8 mouse cellular contexts compared by ENCODE assay signal in the genomic region with DNA sequence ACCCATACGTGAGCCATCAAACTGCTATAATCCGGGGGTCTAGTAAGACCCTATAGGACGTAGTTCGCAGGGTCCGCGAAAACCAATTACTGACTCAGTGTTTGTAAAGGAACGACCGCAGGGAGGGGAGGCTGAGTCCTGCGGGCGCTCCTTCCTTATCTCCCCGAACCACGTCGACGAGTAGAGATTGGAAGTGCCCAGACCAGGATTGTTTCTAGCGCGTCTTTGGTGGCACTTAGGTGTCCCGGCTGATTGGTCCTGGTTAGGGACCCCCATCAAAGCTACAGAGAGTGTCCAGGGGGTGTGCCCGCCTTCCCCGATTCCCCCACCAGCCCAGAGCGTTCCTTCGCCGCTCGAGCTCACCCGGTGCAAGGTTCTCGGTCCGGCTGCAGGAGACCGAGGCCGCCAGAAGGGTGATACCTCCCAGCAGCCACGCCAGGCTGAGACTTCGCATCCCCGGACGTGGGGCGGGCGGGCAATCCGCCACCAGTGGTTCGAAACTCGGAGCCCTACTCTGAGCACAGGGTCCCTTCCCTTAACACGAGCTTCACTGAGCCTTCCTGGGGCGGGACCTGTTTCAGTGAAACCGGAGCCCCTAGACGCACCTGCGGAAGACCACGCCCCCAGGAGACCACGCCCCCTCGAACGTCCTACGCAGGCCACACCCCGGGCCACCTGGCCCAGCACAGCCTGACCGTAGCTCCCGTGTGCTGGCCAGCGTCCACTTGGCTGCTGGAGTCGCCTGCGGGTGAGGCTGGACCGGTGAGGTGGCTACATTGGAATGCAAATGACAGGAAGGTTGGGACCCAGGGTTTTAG. TPM values are rescaled to one million over a fixed set of nuclear protein-coding genes. Genes with fewer than 3 reads are reported as not detected.
DNase-seq lines count a peak whose midpoint lies in the region; ATAC-seq and TF ChIP-seq lines count a peak whose summit lies in the region.

A gene (minus strand): TSS at position 554 of the 818 bp plus-strand sequence.

- no peak for TF ChIP-seq CTCF in bone marrow, adult 2 months (IDR thresholded peaks at IDR 0.05; ENCODE audit: control insufficient read depth, insufficient read depth, low read length)
- TF ChIP-seq CTCF in hindbrain, postnatal 0 days (IDR thresholded peaks at IDR 0.05; ENCODE audit: low read depth) = no peak

- H3K36me3 ChIP-seq in forebrain, embryonic 14.5 days (ENCODE audit: control insufficient read depth, insufficient read depth, low read length) = no peaks in the 10 kb centered on the region
- H3K36me3 ChIP-seq in hindbrain, postnatal 0 days (ENCODE audit: insufficient read depth, low read length) = no peaks in the 10 kb centered on the region
- no peaks in the 10 kb centered on the region for H3K36me3 ChIP-seq in liver, embryonic 12.5 days

- H3K4me1 ChIP-seq in bone marrow, adult 2 months (ENCODE audit: control insufficient read depth, insufficient read depth, low read length) = no peaks in the 10 kb centered on the region; the same call in none of the 2 replicates
- H3K4me1 ChIP-seq in forebrain, embryonic 14.5 days (ENCODE audit: control insufficient read depth, insufficient read depth, low read length) = peaks cover 13% of the 10 kb centered on the region; the same call in 1 of the 2 replicates
- 0 out of 2 replicates have a peak, but pooled peaks cover 4% of the 10 kb centered on the region for H3K4me1 ChIP-seq in hindbrain, postnatal 0 days (ENCODE audit: insufficient read depth, low read length)
- H3K4me1 ChIP-seq in liver, embryonic 12.5 days = peaks cover 13% of the 10 kb centered on the region

- peak within 1 kb of the TSS; percentile 47 for H3K4me3 ChIP-seq in bone marrow, adult 2 months (replicated peaks; ENCODE audit: control insufficient read depth, low read depth, low read length)
- H3K4me3 ChIP-seq in forebrain, embryonic 14.5 days (ENCODE audit: low read depth, low read length) = peak within 1 kb of the TSS; percentile 32
- H3K4me3 ChIP-seq in hindbrain, postnatal 0 days (ENCODE audit: low read length) = peak within 1 kb of the TSS; percentile 38
- peak within 1 kb of the TSS; percentile 40 for H3K4me3 ChIP-seq in liver, embryonic 12.5 days

- peak within 1 kb of the TSS; percentile 34; the same call in 1 of the 2 replicates for H3K27ac ChIP-seq in bone marrow, adult 2 months (ENCODE audit: control insufficient read depth, insufficient read depth, low read depth, low read length, poor library complexity)
- no peak within 1 kb of the TSS for H3K27ac ChIP-seq in forebrain, embryonic 14.5 days (ENCODE audit: low read depth, low read length)
- H3K27ac ChIP-seq in hindbrain, postnatal 0 days = no peak within 1 kb of the TSS
- H3K27ac ChIP-seq in liver, embryonic 12.5 days = no peak within 1 kb of the TSS

- H3K9me3 ChIP-seq in forebrain, embryonic 14.5 days (replicated peaks; ENCODE audit: control insufficient read depth, low read length) = no peaks in the 10 kb centered on the region
- no peaks in the 10 kb centered on the region for H3K9me3 ChIP-seq in hindbrain, postnatal 0 days (ENCODE audit: low read length)
- H3K9me3 ChIP-seq in liver, embryonic 12.5 days (replicated peaks) = no peaks in the 10 kb centered on the region

- no peak for TF ChIP-seq POLR2A in bone marrow, adult 2 months (IDR thresholded peaks at IDR 0.05; ENCODE audit: borderline replicate concordance, control insufficient read depth, low read depth, low read length)

- peaks cover 30% of the 10 kb centered on the region for H3K27me3 ChIP-seq in forebrain, embryonic 14.5 days (replicated peaks; ENCODE audit: control insufficient read depth, insufficient read depth, low read length)
- H3K27me3 ChIP-seq in hindbrain, postnatal 0 days (ENCODE audit: insufficient read depth, low read length) = peaks cover 9% of the 10 kb centered on the region
- peaks cover 89% of the 10 kb centered on the region for H3K27me3 ChIP-seq in liver, embryonic 12.5 days (replicated peaks)

- 2% methylated on average over 54 of the region's 54 CpGs for WGBS in bone marrow, adult 2 months
- WGBS in forebrain, embryonic 14.5 days = under 1% methylated on average over 54 of the region's 54 CpGs
- 1% methylated on average over 54 of the region's 54 CpGs for WGBS in hindbrain, postnatal 0 days
- 1% methylated on average over 53 of the region's 54 CpGs for WGBS in liver, embryonic 12.5 days (ENCODE audit: insufficient replicate concordance)

- peak; percentile 60 for ATAC-seq in forebrain, embryonic 14.5 days
- peak; percentile 66 for ATAC-seq in hindbrain, postnatal 0 days
- peak; percentile 70 for ATAC-seq in liver, embryonic 12.5 days
- ATAC-seq in monocyte, adult 5-6 weeks (replicated peaks; ENCODE audit: insufficient number of reproducible peaks, low FRiP score, low TSS enrichment, poor library complexity, severe bottlenecking) = 0 out of 2 replicates have a peak, but pooled peaks have one; percentile 14

- H3K9ac ChIP-seq in forebrain, embryonic 14.5 days (ENCODE audit: low read length) = peak within 1 kb of the TSS; percentile 41
- H3K9ac ChIP-seq in hindbrain, postnatal 0 days (replicated peaks; ENCODE audit: low read length) = no peak within 1 kb of the TSS; the same call in 1 of the 2 replicates
- no peak within 1 kb of the TSS for H3K9ac ChIP-seq in liver, embryonic 12.5 days

- peak within 1 kb of the TSS; percentile 67 for H3K4me2 ChIP-seq in forebrain, embryonic 14.5 days (ENCODE audit: low read length)
- peak within 1 kb of the TSS; percentile 68 for H3K4me2 ChIP-seq in hindbrain, postnatal 0 days (ENCODE audit: low read depth, low read length)
- peak within 1 kb of the TSS; percentile 61 for H3K4me2 ChIP-seq in liver, embryonic 12.5 days

- DNase-seq in CD8-positive naive resting alpha-beta T cell, adult 2 months (ENCODE audit: low read depth in 2 of 2, low spot score in 2 of 2) = peak; percentile 18 to 29
- peak; percentile 51 for DNase-seq in forebrain, embryonic 14.5 days (ENCODE audit: low spot score)
- peak; percentile 25 for DNase-seq in hindbrain, postnatal 0 days (ENCODE audit: low spot score)
- peak; percentile 41 to 55 for DNase-seq in thymus, postnatal 36 days
- no peak for DNase-seq in frontal cortex, postnatal 36 days (ENCODE audit: low spot score in 2 of 2)

RNA-seq across cellular contexts. Expression of the gene that starts here (rescaled TPM):
- polyA plus RNA-seq in bone marrow, adult 2 months (2011; ENCODE audit: insufficient read depth, insufficient read length, low replicate concordance, missing spikeins) = 0.47 and 1.8 TPM in 2 replicates
- 0.17 and 0.30 TPM in 2 replicates for polyA plus RNA-seq in forebrain, embryonic 14.5 days (2014; fragmentation: Nextera tagmentation; extraction: Ambion mirVana)
- total RNA-seq in hindbrain, postnatal 0 days (2014; rRNA removed) = 0.37 TPM in 1 of 2 replicates, not detected in the other
- polyA plus RNA-seq in hindbrain, postnatal 0 days (2015; fragmentation: Nextera tagmentation; extraction: Ambion mirVana) = 0.10 TPM in 1 of 2 replicates, not detected in the other
- polyA plus RNA-seq in liver, embryonic 12.5 days (2016; fragmentation: Nextera tagmentation; extraction: Ambion mirVana) = 0.07 and 0.12 TPM in 2 replicates
- 1.4 to 5.0 TPM (median 1.9 TPM) in 3 replicates for total RNA-seq in monocyte, adult 5-6 weeks (2017)

Comparison
In these comparisons a context has a peak if more than half of its experiments do, and no peak if none do; other contexts are left out.
1. Peak in DNase-seq, ATAC-seq, H3K4me3 ChIP-seq, H3K9ac ChIP-seq and H3K4me2 ChIP-seq in forebrain, embryonic 14.5 days; RNA of the gene not detected or under 1 TPM.
2. Peak in DNase-seq, ATAC-seq, H3K4me3 ChIP-seq and H3K4me2 ChIP-seq in hindbrain, postnatal 0 days; RNA of the gene not detected or under 1 TPM.
3. Peak in ATAC-seq, H3K4me3 ChIP-seq and H3K4me2 ChIP-seq in liver, embryonic 12.5 days; RNA of the gene not detected or under 1 TPM.
4. DNase-seq: peak in CD8-positive naive resting alpha-beta T cell, adult 2 months (2 of 2) and thymus, postnatal 36 days (2 of 2); none in frontal cortex, postnatal 36 days (0 of 2).
5. ATAC-seq: peak in every context shown above with its lines; median percentile 70 in liver, embryonic 12.5 days; 66 in hindbrain, postnatal 0 days; 60 in forebrain, embryonic 14.5 days; 14 in monocyte, adult 5-6 weeks.
6. Peak in every context shown above with its lines, with median percentiles within 50 percentile points of each other: H3K4me3 ChIP-seq and H3K4me2 ChIP-seq.